Mouse (Mus musculus): ENCODE data around the gene Xlr3c.
"Not testable (repeated sequence)": the region's sequence is repeated elsewhere in the genome, so short reads cannot be mapped to it uniquely, and the experiment has no call there.

DNA sequence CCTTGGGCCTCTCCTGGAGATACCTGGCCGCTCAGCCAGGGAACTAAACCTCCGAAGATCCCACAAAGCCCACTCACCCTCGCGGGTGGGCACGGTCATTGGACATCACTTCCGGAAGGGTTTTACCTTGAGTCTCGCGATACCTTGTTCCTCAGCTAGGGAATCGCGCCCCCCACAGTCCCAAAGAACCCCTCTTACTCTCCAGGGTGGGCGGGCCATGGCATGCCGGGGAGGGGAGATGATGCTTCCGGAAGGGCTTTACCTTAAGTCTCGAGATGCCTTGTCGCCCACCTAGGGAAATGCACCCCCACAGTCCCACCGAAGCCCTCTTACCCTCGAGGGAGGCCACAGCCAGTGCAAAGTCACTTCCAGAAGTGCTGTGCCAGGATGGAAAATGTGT, 27.7 kb upstream of the Xlr3c start, which contains the start of the genes Xlr5a and Xlr5c:
- not testable (repeated sequence) for TF ChIP-seq FLI1 (IDR thresholded peaks at IDR 0.05; ENCODE audit: low read length); GATA1 (IDR thresholded peaks at IDR 0.05; ENCODE audit: borderline replicate concordance, low read length)

Data from megakaryocyte, embryonic 14.5 days (primary cell).